Mouse (Mus musculus): ENCODE measurements around the gene Nfyc.

- peak; percentile 67 for TF ChIP-seq ZC3H11A (IDR thresholded peaks at IDR 0.05; ENCODE audit: low read depth, low read length)
- TF ChIP-seq USF1 (IDR thresholded peaks at IDR 0.05; ENCODE audit: low read depth, low read length), result no peak
- no peak for TF ChIP-seq MAFK (IDR thresholded peaks at IDR 0.05; ENCODE audit: insufficient replicate concordance, low read length)
- TF ChIP-seq MAX (IDR thresholded peaks at IDR 0.05; ENCODE audit: low read length), result no peak
- TF ChIP-seq CTCF (conservative IDR thresholded peaks at IDR 0.05 in 1 of 2, IDR thresholded peaks at IDR 0.05 in 1 of 2; ENCODE audit: low read depth in 2 of 2, low read length in 2 of 2), result peak; percentile 82 to 91
- TF ChIP-seq POLR2A (IDR thresholded peaks at IDR 0.05; ENCODE audit: low read depth, low read length), result no peak
- TF ChIP-seq PAX5 (IDR thresholded peaks at IDR 0.05; ENCODE audit: low read length), result no peak
- TF ChIP-seq CHD1 (IDR thresholded peaks at IDR 0.05; ENCODE audit: low read depth, low read length), result no peak
- no peak for TF ChIP-seq TCF12 (IDR thresholded peaks at IDR 0.05; ENCODE audit: low read depth, low read length)
- TF ChIP-seq SMC3 (IDR thresholded peaks at IDR 0.05; ENCODE audit: low read depth, low read length), result peak; percentile 96
- no peak for TF ChIP-seq ELF1 (IDR thresholded peaks at IDR 0.05; ENCODE audit: low read depth, low read length)
- no peak for TF ChIP-seq POLR2AphosphoS2 (IDR thresholded peaks at IDR 0.05; ENCODE audit: low read depth, low read length)
- no peak; the same call in 1 of the 2 replicates for TF ChIP-seq MEF2A (IDR thresholded peaks at IDR 0.05; ENCODE audit: borderline replicate concordance, low read depth, low read length)
- TF ChIP-seq JUND (conservative IDR thresholded peaks at IDR 0.05; ENCODE audit: low read depth, low read length), result no peak
Measured at GRCm38 (mm10) chr4:120850946-120851345, 19.6 kb upstream of the Nfyc start.

Measured in CH12.LX (cell line).